Mouse (Mus musculus): Measurements from ENCODE around the gene Rnf41.

DNA sequence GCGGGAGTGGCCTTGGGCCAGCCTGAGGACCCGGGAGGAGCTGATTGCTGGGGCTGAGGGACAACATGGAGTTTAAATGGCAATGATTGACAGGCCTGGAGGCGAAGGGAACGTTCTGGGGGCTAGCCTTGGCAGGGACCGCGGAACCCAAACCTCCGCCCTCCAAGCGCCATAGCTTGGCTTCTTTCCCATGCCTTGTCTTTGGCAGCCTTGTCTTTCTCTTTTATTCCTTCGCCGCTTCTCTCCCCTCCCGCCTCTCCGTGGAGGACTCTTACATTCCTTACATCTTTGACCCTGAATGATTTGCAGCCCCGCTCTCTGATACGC, 561 bp downstream of the Rnf41 start:
- TF ChIP-seq CTCF (IDR thresholded peaks at IDR 0.05) (no peak), EP300 (IDR thresholded peaks at IDR 0.05) (no peak)
